Mouse (Mus musculus) right cerebral cortex, postnatal 25 days (tissue): ENCODE data around the gene Abi2.
"Not testable (repeated sequence)": the region's sequence is repeated elsewhere in the genome, so short reads cannot be mapped to it uniquely, and the experiment has no call there.

Experiments used
- DNase-seq: peaks from one replicate; pipeline ENCODE4 v3.0.0; 2022

Abi2 gene

GRCm38 (mm10) chr1:60409168-60409828, at the start of gene Abi2:
Abi2 (plus strand) TSS chr1:60409619.
- peak; percentile 95 for DNase-seq

DNA sequence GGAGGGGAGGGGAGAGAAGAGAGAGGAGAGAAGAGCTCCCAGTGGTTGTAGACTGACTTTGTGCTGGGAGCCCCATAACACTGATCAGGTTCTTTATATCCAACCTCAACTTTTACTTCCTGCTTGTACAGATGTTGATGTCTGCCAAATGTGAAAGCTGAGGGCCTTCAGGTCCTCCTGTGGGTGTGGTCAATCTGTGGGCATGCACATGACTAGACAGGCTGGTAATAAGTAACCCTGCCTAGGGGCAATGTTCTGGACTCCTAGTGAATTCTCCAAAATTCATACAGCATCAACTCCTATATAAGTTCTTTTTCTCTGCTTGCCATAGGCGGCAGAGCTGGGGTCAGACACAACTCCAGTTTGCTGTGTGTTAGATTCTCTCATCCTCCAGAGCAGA, 47.8 kb upstream of the Abi2 start:
- no peak for DNase-seq

GRCm38 (mm10) chr1:60376556-60376955, 32.9 kb upstream of the Abi2 start:
- no peak for DNase-seq

- DNase-seq, result no peak
Observed at GRCm38 (mm10) chr1:60381910-60382309, 27.5 kb upstream of the Abi2 start.

- no peak for DNase-seq
Observed at GRCm38 (mm10) chr1:60404848-60405247, 4.6 kb upstream of the Abi2 start.

DNA sequence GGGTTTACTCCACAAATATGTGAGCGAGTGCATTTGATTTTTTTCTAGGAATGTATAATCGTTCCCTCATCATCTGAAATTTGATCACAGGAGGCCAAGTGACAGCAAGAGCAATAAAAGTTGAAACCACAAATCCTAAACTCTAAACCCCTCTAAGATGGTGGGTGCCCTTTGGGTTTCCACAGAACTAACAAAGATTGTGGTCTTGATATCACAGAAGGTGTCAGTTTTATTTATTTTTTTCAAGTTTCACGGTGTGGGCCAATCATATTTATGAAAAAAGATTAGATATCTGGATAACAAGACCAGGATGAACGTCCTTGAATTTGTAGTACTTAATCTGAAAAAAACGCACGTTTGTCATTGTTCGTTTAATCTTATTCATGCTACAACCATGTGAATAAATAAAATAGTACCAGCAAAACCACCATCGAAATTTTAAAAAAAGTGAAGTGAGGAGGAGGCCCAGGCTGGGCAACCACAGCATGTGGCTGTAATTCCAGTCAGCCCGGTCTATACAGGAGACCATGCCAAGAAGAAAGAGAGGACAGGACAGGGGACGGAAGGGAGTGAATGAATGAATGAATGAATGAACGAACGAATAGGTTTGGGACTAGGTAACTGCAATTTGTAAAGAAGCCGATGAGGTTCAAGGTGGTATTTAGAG, 785 bp upstream of the Abi2 start:
- no peak for DNase-seq

- peak; percentile 52 for DNase-seq
Observed at GRCm38 (mm10) chr1:60409928-60410817, 754 bp downstream of the Abi2 start.

- no peak for DNase-seq
Observed at GRCm38 (mm10) chr1:60416724-60417123, 7.3 kb downstream of the Abi2 start.

- no peak for DNase-seq
Observed at GRCm38 (mm10) chr1:60423882-60424281, 14.5 kb downstream of the Abi2 start.

DNA sequence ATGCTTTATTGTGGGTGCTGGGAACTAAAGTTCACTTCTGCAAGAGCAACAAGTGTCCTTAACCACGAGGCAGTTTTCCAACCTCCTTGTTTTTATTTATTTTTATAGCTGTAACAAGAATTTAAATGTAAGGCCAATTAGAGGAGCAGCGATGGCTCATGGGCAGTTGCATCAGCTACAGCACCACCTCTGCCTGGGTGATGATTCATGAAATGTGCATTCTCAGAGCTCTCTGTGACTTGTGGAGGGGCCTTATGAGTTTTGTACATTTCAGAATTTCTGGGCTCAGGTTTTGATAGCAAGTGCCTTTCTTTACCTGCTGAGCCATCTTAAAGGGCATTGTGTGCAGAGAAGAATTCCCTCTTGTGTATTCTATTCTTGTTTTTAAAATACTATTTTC, 18.9 kb downstream of the Abi2 start:
- DNase-seq, result no peak

DNA sequence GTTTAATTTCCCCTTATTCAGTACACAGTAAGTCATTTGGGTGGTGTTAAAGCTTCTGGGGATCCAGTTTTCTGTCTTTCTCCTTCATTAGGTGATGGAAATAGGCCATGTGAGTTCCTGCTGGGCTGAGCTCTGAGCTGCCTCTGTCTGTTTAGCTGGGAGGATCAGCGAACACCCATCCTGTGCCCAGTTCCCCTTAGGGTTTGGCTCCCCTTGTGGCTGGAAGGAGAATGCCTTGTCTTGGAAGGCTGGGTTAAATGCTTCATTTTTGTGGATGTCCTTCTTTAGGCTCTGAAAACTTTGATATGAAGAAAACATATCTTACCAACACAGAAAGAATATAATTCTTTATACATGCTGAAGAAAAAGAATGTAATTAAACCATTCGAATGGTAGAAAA, 19.5 kb downstream of the Abi2 start:
- DNase-seq, result no peak

GRCm38 (mm10) chr1:60431531-60431930, 22.1 kb downstream of the Abi2 start:
- DNase-seq, result no peak

DNA sequence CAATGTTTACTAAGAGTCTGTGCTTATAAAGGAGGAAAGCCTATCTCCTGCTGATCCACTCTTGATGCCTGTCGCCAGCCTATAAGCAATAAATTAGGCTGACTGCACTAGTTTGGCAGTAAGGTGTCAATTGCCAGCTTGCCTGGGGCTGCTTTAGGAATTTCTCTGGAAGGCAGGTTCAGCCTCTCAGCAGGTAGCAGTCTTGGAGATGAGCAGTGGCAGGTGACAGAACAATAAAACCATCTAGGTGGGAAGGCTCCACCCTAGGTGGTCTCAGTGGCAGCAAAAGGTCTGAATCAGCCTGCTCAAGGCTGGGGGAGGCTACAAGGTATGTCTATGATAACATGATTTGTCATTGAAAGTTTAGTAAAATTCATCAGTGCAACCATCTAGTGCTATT, 23.1 kb downstream of the Abi2 start:
- no peak for DNase-seq

- DNase-seq, result not testable (repeated sequence)
Observed at GRCm38 (mm10) chr1:60441438-60441837, 32.0 kb downstream of the Abi2 start.

GRCm38 (mm10) chr1:60447067-60447466, 37.6 kb downstream of the Abi2 start:
- DNase-seq, result no peak

DNA sequence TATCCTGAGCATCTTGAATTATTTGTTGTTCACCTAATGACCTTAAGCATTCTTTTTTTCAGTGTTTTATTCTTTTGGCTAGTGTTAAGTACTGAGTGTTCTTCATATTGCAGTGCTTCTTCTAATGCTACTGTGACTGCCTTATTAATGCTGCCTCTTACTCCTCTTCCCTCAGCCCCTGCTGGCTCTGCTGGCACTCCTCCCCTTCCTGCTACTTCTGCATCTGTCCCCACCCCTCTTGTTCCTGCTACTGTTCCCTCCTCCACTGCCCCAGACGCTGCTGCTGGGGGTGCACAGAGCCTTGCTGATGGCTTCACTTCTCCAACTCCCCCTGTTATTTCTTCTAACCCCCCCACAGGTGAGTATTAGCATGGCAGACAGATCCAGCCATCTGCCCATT, 40.5 kb downstream of the Abi2 start:
- DNase-seq, result no peak

DNA sequence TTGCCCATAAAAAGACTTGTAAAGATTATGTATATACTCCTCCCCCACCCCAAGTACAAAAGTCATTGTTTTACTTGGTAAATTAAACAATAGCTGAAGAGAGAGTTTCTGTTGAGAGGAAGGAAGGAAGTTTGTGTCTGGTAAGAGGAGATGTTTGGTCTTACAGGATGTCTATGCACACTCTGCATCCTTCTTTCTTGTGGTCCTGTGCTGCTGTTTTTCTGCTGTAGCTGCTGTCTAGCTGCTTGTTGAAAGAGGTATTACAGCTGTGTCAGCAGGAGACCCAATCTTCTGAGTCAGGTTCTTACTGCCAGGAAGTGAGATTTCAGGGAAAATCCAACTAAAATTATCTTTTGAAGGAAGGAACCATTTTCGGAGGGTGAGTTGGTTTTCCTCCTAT, 51.2 kb downstream of the Abi2 start:
- DNase-seq, result no peak

DNA sequence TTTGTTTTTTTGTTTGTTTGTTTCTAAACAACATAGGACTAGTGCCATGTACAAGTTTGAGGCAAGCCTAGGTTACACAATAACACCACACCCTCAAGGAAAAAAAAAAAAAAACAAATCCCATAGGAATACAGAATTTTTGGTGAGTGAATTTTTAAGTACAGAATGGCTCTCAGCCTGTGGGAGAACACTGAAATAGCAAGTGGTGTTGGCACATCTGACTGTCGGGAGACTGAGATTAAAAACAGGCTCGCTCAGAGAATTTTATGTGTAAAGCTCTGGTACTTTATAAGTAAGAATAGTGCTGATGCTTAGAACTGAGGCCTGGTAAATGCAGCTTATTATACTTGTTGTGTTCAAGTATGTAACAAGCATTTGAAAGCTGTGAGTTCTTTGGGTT, 60.1 kb downstream of the Abi2 start:
- no peak for DNase-seq

GRCm38 (mm10) chr1:60470541-60470940, 61.1 kb downstream of the Abi2 start:
- DNase-seq, result no peak

DNA sequence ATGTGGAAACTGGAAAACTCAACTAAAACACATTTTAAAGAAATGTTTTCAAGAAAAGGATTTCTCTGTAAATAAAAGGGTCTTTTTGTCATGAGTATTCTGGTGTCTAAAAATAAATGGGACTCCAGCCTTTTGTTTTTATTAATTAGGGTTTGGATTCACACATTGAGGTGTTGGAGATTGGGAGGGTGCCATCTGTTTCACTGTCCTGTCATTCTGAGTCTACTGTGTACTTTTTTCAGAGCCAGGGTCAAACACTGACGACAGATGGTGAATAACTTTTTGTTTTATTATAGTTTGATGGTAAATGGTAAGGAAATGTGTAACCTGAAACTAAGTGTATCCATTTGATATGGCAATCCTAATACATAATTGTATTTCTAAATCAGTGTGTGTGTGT, 72.1 kb downstream of the Abi2 start:
- no peak for DNase-seq

- no peak for DNase-seq
Observed at GRCm38 (mm10) chr1:60482881-60483280, 73.5 kb downstream of the Abi2 start.

- DNase-seq, result no peak
Observed at GRCm38 (mm10) chr1:60485649-60486048, 76.2 kb downstream of the Abi2 start.

DNA sequence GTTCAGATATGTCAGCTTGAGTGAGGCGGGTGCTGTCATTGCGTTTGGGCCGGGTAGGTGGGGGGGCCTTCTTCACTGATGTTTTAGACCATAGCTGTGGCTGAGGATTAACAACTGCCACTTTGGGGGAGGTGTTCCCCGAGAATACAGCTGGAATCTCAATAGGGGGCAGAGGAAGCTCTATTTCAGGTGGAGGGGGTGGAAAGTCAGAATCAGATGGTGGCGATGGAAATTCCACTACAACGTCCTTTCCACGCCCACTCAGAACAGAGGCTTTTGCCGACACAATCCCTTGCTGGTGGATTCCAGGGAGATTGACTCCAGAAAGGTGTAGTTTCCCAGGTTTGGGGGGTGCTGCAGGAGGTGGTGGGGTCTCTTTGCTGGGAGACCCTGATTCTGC, 79.2 kb downstream of the Abi2 start:
- DNase-seq, result peak; percentile 50

DNA sequence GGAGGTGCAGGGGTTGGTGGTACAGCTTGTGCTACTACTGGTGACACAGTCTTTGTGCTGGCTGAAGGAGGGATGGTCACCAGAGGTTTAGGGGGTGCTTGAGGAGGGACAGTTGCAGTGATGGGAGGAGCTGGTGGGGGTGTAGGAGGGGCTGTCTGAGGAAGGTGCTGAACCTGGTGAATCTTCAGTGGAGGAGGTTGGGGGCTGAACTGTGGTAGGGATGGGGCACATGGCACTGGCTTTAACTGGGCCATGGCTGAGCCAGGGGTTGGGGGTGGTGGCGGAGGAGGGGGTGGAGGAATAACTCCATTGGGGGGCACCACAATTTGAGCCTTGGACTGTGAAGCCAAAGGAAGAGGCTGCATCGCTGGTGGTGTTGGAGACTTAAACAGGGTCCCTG, 80.2 kb downstream of the Abi2 start:
- DNase-seq, result no peak
